Mouse (Mus musculus) olfactory bulb, adult 2 months (tissue): Measurements from ENCODE around the gene Prpf39.

Experiments used
- CTCF ChIP-seq: fragments of 200-500 bp; IDR thresholded peaks from 2 replicates; pipeline ENCODE4 v1.5.1; 2012; ENCODE audit warnings: low read depth, mild to moderate bottlenecking, low read length, moderate library complexity; ENCODE audit not compliant: insufficient read depth
- POLR2A ChIP-seq: fragments of 200-500 bp; IDR thresholded peaks from 2 replicates; pipeline ENCODE4 v1.6.1; 2012; ENCODE audit warnings: mild to moderate bottlenecking, low read depth, low read length, moderate library complexity; ENCODE audit not compliant: insufficient read depth

- no peak for TF ChIP-seq POLR2A
- no peak for TF ChIP-seq CTCF
Measured at GRCm38 (mm10) chr12:65048799-65049198, 12.7 kb downstream of the Prpf39 start.
